Mouse (Mus musculus) T-helper 17 cell (primary cell): ENCODE results near the gene Ryr3.

Experiments
- in situ Hi-C, 2 experiments: fragments of 300-600 bp; cut with MboI, MseI; formaldehyde crosslinking; loops; 1 replicate in 1 of 2; 2 replicates in 1 of 2; pipeline ENCODE4 v1.15.1; 2025; ENCODE audit warnings: high pct_unique_total_duplicates in 2 of 2

Gene Ryr3

DNA sequence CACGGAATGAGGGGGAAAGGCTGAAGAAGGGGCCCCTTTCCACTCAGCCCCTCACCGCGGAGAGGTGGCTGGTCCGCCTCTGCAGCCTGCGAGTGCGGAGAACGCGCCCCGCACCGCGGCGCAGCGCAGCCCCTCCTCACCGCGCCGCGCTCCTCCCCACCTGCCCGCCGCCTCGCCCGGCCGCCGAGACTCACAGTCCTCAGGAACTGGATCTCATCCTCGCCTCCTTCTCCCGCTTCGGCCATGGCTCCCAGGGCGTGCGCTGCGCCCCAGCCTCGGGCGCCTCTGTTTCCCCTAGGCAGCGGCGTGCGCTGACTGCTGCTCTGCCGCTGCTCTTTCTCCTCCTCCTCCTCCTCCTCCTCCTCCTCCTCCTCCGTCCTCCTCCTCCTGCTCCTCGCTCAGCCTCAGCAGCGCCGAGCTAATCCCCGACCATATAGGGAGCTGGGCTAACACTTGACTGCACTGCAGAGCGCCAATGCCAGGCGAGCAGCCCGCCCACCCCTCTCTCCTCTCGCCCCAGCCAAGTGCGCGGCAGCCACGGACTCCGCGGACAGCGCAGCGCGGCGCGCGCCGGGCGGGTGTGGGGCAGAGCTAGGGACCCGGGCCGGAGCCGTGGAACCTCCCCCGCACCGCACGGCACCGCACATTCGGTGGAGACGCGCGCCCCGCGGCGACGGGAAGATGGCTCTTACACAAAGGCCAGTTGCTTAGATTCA is at the start of gene Ryr3:
TSS of gene Ryr3 (minus strand) at position 351 of the 716 bp plus-strand sequence.
- in situ Hi-C loops: no loop called here

- in situ Hi-C loops: no loop called here
Measured at GRCm38 (mm10) chr2:113238871-113239270, 22.0 kb upstream of the Ryr3 start.

DNA sequence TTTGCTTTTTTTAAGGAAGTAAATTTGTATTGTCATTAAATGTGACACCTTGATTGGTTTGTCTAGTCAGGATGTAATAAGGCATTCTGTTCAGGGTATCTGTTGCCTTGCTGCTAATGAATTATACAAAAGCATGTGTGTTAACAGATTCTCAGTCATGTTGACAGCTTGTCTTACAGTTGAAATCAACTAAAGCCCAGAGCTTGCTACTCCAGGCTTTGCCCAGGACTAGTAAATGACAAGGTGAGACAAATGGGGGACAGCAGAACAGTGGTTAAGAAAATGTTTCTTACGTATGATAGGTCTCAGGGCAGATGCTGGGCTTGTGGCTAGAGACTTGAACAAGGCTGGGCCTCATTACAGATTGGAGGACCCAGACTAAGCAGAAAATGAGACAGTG is 20.1 kb upstream of the Ryr3 start:
- in situ Hi-C loops: no loop called here

- in situ Hi-C loops: no loop called here
Measured at GRCm38 (mm10) chr2:113234559-113234958, 17.7 kb upstream of the Ryr3 start.

DNA sequence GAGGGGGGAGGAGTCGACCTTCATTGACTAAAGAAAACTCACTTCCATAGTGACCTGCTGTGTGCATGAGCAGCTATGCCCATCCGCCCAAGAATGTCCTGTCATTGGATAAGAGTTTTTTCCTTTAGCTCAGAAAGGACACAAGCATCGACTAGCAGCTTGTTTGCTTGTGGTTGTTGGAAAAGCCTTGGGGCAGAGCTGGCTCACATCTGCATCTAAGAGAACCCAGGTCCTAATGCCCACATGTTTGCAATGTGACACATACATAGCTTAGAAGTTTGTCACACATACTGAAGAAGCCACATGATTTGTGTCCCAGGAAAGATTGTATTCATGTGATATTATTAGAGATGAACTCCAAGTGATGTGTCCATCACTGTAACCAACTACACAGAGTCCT is 16.5 kb upstream of the Ryr3 start:
- in situ Hi-C loops: no loop called here

DNA sequence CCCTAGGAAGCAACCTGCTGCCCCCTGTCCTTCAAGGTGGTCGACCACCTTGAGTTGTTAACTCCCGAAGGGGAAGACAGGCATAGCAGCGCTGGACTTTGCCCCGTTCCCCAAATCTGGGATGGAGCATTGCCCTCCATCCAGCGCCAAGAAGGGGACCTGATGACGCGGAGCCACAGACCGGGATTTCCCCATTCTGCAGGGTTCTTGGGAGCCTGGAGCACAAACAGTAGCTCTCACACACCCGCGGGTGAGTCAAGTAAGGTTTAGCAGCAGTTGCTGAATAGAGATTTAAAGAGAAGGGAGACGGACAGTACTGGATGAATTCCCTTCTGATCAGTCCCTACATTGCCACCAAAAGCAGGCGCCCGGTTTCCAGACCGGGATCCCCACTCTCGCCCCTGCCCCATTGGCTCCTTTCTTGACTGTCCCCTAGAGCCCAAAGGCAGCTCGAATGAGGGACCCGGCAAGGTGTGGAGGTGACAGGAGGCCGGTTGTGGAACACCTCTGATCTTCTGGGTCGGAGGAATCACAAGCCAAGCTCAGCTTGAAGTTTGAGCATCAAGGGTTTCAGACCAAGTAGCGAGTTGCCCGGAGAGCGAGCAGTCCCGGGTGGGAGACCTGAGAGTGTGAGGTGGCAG is 671 bp downstream of the Ryr3 start:
- in situ Hi-C loops: no loop called here

DNA sequence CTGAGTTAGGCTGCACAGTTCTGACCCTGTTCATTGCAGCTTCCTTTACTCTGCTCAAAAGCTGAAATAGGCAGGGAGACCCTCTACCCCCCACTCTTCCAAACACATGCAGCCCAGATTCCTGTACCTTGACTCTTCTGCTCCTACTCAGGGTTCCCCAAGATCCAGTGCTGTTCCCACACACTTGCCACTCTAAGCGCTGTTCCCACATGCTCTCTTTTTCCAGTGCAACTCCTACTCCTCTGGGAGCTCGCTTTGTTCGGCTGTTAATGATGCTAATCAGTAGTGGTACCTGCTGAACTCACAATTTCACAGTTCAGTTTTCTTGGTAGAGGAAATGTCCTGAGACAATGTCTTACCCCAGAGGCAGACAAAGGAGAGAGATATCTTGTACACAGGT is 6.9 kb downstream of the Ryr3 start:
- in situ Hi-C loops: no loop called here

GRCm38 (mm10) chr2:113209263-113209662 is 7.6 kb downstream of the Ryr3 start:
- in situ Hi-C loops: no loop called here

DNA sequence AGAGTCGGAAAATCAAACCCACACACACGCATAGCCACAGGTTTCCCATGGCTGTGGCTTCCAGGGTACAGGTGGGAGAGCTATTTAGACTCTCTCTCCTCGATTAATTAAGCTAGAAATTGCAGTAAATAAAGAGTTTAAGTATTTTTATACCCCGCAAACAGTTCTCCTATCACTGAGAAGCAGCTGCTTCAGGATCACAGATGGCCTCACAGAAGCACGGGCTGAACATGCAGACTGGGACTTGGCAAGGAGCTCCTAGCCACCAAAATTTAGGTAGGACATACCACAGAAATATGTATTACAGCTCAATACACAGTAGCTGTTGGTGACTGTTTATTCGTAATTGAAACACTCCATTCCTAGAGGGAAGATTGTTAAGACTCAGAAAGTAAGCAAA is 14.0 kb downstream of the Ryr3 start:
- in situ Hi-C loops: no loop called here

- in situ Hi-C loops: no loop called here
Measured at GRCm38 (mm10) chr2:113199030-113199679, 17.7 kb downstream of the Ryr3 start.

DNA sequence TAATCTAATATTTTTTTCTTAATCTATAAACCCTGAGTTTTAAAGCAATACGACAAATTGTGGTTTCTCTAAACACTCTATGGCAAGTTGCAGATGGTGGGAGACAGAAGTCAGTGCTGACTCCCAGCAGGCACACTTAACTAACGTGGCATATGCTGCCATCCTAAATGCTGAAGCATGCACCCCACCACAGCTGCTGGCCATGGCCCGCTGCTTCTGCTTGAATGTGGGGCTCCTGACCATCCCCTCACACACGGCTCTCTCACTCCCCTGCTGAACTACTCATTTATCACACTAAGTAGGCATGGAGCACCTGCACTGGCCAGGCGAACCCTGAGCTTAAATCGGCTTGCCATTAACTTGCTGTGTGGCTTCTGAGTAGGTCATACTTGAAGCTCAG is 29.7 kb downstream of the Ryr3 start:
- in situ Hi-C loops: no loop called here

GRCm38 (mm10) chr2:113181701-113182100 is 35.2 kb downstream of the Ryr3 start:
- in situ Hi-C loops: no loop called here

DNA sequence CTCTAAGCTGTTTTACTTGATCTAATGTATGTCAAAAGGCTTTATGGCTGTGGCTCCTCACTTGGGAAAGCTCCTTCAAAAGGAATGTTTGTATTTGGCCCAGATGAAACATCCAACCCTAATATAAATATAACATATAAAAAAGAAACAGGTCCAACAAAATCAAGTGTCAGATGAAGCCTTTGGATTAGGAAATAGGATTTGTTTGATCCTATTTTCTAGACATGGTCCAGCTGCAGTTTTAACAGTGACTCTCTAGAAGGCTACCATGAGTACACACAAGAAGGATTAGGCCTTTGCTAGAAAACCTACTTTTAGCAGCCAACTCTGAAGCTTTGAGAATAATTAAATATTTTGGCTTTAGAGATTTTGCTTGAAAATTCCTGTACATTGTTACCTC is 38.8 kb downstream of the Ryr3 start:
- in situ Hi-C loops: no loop called here

- in situ Hi-C loops: no loop called here
Measured at GRCm38 (mm10) chr2:113176337-113176736, 40.6 kb downstream of the Ryr3 start.

DNA sequence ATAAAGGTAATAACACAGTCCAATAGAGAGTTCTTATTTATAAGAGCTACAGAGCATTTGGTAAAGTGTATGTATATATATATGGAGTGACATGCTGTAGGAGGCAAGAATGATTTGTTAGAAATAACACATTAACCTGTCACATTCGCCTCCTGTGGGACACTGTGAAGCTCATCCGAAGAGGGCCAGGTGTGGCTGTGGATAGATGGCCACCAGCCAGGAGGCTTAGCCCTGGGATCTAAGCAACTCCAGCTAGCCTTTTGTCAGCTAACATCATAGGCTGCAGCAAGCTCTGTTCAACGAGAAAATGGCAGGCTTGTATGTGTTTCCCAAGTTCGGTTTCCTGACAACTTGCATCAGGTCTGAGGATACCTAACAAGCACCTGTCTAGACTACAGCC is 48.8 kb downstream of the Ryr3 start:
- in situ Hi-C loops: no loop called here

GRCm38 (mm10) chr2:113161494-113161893 is 55.4 kb downstream of the Ryr3 start:
- in situ Hi-C loops: no loop called here

- in situ Hi-C loops: no loop called here
Measured at GRCm38 (mm10) chr2:113137766-113138165, 79.1 kb downstream of the Ryr3 start.

GRCm38 (mm10) chr2:113123476-113123875 is 93.4 kb downstream of the Ryr3 start:
- in situ Hi-C loops: no loop called here

- in situ Hi-C loops: no loop called here
Measured at GRCm38 (mm10) chr2:113119080-113119479, 97.8 kb downstream of the Ryr3 start.

DNA sequence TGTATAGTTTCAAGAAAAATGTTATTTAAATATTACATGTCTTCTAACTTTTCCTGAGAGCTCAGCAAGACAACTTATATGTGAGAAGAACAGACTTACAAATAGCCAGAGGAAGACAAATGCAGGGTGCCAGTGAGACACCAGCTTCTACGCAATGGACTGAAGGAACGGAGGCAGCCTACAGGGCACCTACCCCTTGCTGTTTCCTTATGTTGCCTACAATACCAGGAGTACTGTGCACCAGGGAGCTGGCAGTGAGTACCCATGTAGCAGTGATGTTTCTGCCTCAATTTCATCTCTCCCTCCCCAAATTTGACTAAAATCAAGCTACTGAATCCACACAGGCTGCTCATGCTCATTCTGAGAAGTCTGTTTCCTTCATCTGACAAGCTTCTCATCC is 100.1 kb downstream of the Ryr3 start:
- in situ Hi-C loops: no loop called here

DNA sequence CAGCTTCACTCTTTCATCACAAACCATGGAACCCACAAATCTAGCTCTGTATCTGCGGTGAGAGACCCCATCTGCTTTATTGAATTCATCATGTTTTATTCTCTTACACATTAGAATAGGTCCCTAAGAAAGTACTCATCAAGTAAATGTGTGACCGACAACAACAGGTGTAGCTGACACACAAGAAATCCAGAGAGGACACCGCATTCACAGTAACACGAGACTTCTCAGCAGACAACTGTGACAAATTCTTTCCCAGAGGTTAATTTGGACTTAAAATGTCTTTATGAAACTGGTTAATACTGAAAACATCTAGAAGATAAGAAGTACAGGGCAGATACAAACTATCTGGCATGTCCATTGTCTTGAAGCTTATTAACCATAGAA is 101.0 kb downstream of the Ryr3 start:
- in situ Hi-C loops: no loop called here

GRCm38 (mm10) chr2:113115248-113115896 is 101.5 kb downstream of the Ryr3 start:
- in situ Hi-C loops: no loop called here
